Mouse (Mus musculus): ENCODE results near the gene Ubap2. TPM values are rescaled to one million over a fixed set of nuclear protein-coding genes. Genes with fewer than 3 reads are reported as not detected.

The Ubap2 gene
- total RNA-seq, 2 experiments from 2014 or later = 39.0 to 46.7 TPM

DNA sequence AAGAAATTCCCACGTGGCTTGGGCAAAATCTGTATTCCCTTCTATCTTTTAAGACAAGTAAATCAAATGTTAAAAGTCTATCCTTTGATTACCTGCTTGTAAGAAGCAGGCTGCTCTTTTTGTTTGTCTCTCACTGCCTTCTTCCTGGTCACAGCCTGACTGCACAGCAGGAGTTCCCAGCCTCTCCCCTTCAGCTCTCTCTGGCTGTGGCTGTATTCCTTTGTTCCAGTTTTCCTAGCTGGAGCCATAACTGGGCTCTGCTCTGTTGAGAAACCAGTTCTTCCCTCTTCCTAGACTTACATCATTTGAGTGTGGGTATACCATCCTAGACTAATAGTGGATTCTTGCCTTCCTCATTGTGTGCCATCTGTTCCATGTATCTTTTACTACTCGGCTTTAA, 110.0 kb downstream of the Ubap2 start:
- no peak for DNase-seq

- DNase-seq = no peak
These were observed 113.7 kb downstream of the Ubap2 start for GRCm38 (mm10) chr4:41161232-41161631.

DNA sequence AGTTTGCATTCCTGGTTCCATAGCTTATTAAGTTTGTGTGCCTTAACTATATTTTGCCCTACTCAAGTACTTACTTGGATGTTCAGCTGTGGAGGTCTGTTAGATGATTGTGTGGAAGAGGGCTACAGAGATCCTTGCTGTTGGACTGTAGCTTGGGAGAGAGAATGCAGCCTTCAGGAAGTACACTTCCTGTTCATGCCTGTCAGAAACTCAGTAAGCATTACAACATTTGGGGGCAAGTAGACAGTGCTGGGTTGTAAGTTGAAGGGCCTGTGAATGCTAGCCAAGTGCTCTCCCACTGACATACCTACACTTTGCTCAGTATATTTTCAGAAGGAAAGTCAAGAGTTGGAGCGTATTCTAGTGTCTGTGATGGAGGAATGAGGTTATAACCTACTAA, 116.7 kb downstream of the Ubap2 start:
- DNase-seq = no peak

GRCm38 (mm10) chr4:41156961-41157360, 118.0 kb downstream of the Ubap2 start:
- no peak for DNase-seq

DNA sequence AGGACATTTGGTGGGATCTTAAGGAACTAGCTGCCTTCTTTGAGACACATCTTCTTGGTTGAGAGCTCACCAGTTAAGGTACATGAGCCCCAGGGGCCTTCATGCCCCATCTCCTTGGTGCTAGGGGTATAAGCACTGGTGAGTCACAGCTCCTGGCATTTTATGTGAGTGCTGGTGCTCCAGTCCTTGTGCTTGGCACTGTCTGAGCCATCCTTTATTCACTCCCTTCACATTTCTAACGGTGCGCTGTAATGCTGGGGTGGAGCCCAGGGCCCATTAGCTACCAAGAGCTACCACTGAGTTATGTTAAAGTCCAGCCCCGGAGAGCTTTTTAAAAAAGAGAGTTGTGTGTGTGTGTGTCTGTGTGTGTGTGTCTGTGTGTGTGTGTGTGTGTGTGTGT, 121.8 kb downstream of the Ubap2 start:
- DNase-seq = peak; percentile 47

GRCm38 (mm10) chr4:41151186-41151585, 123.8 kb downstream of the Ubap2 start:
- DNase-seq = no peak

GRCm38 (mm10) chr4:41149891-41150290, 125.1 kb downstream of the Ubap2 start:
- no peak for DNase-seq

Other genes starting within 250 kb of the Ubap2 start
- 10 to 100 TPM; 71.9 to 79.4 TPM for gene Aqp7, start 227.0 kb downstream of the Ubap2 start, total RNA-seq (2021)
- under 1 TPM; 0.63 to 0.76 TPM for gene Aqp3, start 177.0 kb downstream of the Ubap2 start, total RNA-seq (2021)
- gene Nol6, start 150.7 kb downstream of the Ubap2 start, total RNA-seq (2021) = 10 to 100 TPM; 35.7 to 41.3 TPM
- gene Ube2r2, start 139.4 kb downstream of the Ubap2 start, total RNA-seq (2021) = 100 to 1,000 TPM; 105 to 107 TPM
- gene Dcaf12, start 39.7 kb upstream of the Ubap2 start, total RNA-seq (2021) = 10 to 100 TPM; 47.2 to 51.8 TPM
- gene Ubap1, start 73.9 kb upstream of the Ubap2 start, total RNA-seq (2021) = 10 to 100 TPM; 40.7 to 50.5 TPM
- 1 to 10 TPM; 2.8 to 4.5 TPM for gene Kif24, start 189.7 kb upstream of the Ubap2 start, total RNA-seq (2021)
- 10 to 100 TPM; 30.2 to 30.9 TPM for gene Nudt2, start 190.0 kb upstream of the Ubap2 start, total RNA-seq (2021)
- 10 to 100 TPM; 13.3 to 17.4 TPM for gene AI464131, start 227.9 kb upstream of the Ubap2 start, total RNA-seq (2021)
- gene 1110017D15Rik, start 242.2 kb upstream of the Ubap2 start, total RNA-seq (2021) = under 1 TPM in 1 of 2 experiments, not detected in 1; 0.45 TPM

Data from adrenal gland, postnatal 10 days (tissue).